Mouse (Mus musculus): ENCODE results near the gene Stradb. TPM values are rescaled to one million over a fixed set of nuclear protein-coding genes. Genes with fewer than 3 reads are reported as not detected.

Gene Stradb
- polyA plus RNA-seq (2012; rRNA removed) (15.9 and 18.6 TPM in 2 replicates), polyA plus RNA-seq (2014; fragmentation: Nextera tagmentation; extraction: Ambion mirVana) (21.6 and 22.3 TPM in 2 replicates)

DNA sequence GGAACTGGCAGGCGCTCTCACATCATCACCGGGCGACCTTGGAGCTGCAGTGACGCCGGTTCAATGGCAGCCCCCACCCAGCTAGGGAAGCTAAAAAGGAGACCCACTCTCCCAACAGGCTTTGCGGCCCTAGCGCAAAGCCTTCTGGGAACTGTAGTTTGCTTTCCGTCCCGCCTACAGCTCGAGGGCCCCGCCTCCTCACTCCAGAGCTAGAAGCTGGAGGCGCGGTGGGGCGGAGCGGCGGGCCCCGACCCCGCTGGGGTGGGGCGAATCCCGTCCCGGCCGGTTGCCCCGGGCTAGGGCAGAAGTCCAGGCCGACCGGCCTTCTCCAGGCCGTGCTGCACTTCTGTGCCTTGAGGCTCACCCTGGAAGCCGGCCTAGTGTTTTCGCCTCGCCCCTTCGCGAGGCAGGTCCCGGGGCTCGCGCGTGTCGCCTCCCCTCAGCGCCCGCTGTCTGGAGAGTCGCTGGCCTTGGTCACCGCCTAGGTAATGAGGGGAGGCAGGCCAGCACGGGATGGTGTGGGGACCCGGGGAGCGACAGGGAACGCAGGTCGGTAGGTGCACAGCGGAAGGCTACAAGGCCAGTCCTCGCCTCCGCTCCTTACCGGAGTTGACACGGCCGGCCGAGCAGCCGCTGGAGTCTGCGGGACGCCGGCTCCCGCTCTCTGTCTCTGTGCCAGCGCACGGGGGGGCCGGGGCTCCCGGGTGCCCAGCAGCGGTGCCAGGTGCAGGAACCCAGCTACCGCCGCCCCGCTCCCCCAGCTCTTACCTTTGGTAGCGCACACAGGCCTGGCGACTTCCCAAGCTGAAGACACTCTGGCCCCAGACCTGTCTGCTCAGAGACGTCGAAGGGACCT, at the start of gene Stradb, which contains the start of gene Trak2:
Stradb (plus strand) TSS at position 157 of the 856 bp plus-strand sequence.
Trak2 (minus strand) TSS at position 65 of the 856 bp plus-strand sequence.
- Histone ChIP-seq H3K4me2 (replicated peaks; ENCODE audit: low read depth, low read length, severe bottlenecking) (peak within 1 kb of the TSS; percentile 89), H3K4me1 (ENCODE audit: control insufficient read depth, insufficient read depth, low read length) (peaks cover 9% of the 10 kb centered on the region; the same call in 1 of the 2 replicates), H3K9ac (ENCODE audit: low read depth, low read length, severe bottlenecking) (peak within 1 kb of the TSS; percentile 82), H3K27ac (replicated peaks; ENCODE audit: low read depth, low read length) (peak within 1 kb of the TSS; percentile 58; the same call in 1 of the 2 replicates), H3K4me3 (replicated peaks; ENCODE audit: low read length) (peak within 1 kb of the TSS; percentile 85), H3K36me3 (ENCODE audit: control insufficient read depth, insufficient read depth, low read length) (peaks cover 5% of the 10 kb centered on the region; the same call in 1 of the 2 replicates), H3K9me3 (ENCODE audit: control insufficient read depth, low read length) (no peaks in the 10 kb centered on the region), H3K27me3 (ENCODE audit: control insufficient read depth, insufficient read depth, low read length) (no peaks in the 10 kb centered on the region)
- WGBS: 1% methylated on average over 51 of the region's 69 CpGs
- TF ChIP-seq POLR2A (IDR thresholded peaks at IDR 0.05; ENCODE audit: borderline replicate concordance, extremely low read depth, insufficient read depth, insufficient read length): peak; percentile 78; the same call in 1 of the 2 replicates
- peak; percentile 98 for DNase-seq (ENCODE audit: low spot score)
- ATAC-seq (ENCODE audit: low FRiP score, low read depth): peak; percentile 98

DNA sequence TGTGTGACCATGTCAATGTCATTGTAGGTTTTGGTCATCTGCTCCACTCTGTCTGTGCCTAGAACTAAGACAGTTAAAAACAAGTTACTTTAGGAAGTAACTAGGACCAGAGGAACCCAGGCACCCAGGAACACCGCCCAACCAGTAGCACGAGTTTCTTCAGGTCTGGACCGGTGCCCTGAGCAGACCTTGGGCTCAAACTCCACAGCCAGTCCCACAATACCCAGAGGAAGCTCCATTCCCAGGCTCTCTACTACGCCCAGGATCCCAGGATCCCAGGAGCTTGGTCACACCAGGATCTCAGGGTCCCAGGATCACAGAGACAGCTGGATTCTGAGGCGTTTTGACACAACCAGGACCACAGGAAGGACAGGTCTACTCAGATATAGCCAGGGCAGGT, 46.7 kb upstream of the Stradb start:
- no peak for TF ChIP-seq POLR2A (IDR thresholded peaks at IDR 0.05; ENCODE audit: borderline replicate concordance, extremely low read depth, insufficient read depth, insufficient read length)
- Histone ChIP-seq H3K9ac (ENCODE audit: low read depth, low read length, severe bottlenecking) (no peak overlapping the region), H3K4me1 (ENCODE audit: control insufficient read depth, insufficient read depth, low read length) (no peaks in the 10 kb centered on the region), H3K9me3 (ENCODE audit: control insufficient read depth, low read length) (peaks cover 7% of the 10 kb centered on the region; the same call in 1 of the 2 replicates), H3K4me3 (replicated peaks; ENCODE audit: low read length) (no peak overlapping the region), H3K36me3 (ENCODE audit: control insufficient read depth, insufficient read depth, low read length) (peaks cover 12% of the 10 kb centered on the region; the same call in 1 of the 2 replicates), H3K27me3 (ENCODE audit: control insufficient read depth, insufficient read depth, low read length) (no peaks in the 10 kb centered on the region), H3K27ac (replicated peaks; ENCODE audit: low read depth, low read length) (no peak overlapping the region), H3K4me2 (replicated peaks; ENCODE audit: low read depth, low read length, severe bottlenecking) (no peak overlapping the region)
- ATAC-seq (ENCODE audit: low FRiP score, low read depth) (no peak), DNase-seq (ENCODE audit: low spot score) (no peak)
- 92% methylated on average over 5 of the region's 5 CpGs for WGBS

DNA sequence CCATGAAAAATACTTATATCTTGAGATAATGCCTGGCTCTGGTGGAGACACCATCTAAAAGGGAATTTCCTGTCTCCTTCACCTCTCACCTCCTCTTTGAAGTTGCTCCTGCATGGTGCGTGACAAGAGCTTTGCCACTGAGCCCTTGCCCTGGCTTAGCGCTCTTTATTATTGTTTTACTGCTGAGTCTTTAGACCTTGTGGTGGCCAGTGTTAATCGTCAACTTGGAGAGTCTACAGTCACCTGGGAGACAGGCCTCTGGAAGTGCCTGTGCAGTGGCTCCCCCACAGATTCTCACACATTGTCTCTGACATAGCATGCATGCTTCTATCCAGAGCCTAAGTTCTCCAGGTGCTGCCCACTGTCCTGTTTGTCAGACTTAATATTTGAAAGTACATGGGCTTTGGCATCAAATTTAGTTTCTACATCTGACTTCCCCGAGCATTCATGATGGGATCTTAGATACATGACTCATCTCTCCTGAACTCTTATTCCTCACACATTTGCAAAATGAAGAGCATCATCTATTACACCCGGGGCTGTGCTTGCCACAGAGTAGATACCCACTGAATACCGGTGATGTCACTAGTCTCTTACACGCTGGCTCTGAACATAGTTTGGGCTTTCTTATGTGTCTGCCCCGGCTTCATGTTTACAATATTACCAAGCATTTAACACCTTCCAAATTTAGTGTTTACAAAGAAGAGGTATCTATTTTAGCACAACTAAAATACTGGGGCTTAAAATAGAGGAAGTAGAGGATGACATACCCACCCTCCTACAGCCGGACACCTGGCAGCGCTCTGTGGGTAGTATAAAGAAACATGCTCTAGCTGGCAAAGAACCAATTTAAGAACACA, 36.3 kb upstream of the Stradb start:
- Histone ChIP-seq H3K4me1 (ENCODE audit: control insufficient read depth, insufficient read depth, low read length) (no peaks in the 10 kb centered on the region), H3K4me2 (replicated peaks; ENCODE audit: low read depth, low read length, severe bottlenecking) (no peak overlapping the region), H3K9ac (ENCODE audit: low read depth, low read length, severe bottlenecking) (no peak overlapping the region), H3K4me3 (replicated peaks; ENCODE audit: low read length) (no peak overlapping the region), H3K27ac (replicated peaks; ENCODE audit: low read depth, low read length) (no peak overlapping the region), H3K27me3 (ENCODE audit: control insufficient read depth, insufficient read depth, low read length) (no peaks in the 10 kb centered on the region), H3K36me3 (ENCODE audit: control insufficient read depth, insufficient read depth, low read length) (peaks cover 4% of the 10 kb centered on the region; the same call in 1 of the 2 replicates), H3K9me3 (ENCODE audit: control insufficient read depth, low read length) (no peaks in the 10 kb centered on the region)
- 86% methylated on average over 10 of the region's 10 CpGs for WGBS
- ATAC-seq (ENCODE audit: low FRiP score, low read depth): no peak
- no peak for TF ChIP-seq POLR2A (IDR thresholded peaks at IDR 0.05; ENCODE audit: borderline replicate concordance, extremely low read depth, insufficient read depth, insufficient read length)
- DNase-seq (ENCODE audit: low spot score): no peak

DNA sequence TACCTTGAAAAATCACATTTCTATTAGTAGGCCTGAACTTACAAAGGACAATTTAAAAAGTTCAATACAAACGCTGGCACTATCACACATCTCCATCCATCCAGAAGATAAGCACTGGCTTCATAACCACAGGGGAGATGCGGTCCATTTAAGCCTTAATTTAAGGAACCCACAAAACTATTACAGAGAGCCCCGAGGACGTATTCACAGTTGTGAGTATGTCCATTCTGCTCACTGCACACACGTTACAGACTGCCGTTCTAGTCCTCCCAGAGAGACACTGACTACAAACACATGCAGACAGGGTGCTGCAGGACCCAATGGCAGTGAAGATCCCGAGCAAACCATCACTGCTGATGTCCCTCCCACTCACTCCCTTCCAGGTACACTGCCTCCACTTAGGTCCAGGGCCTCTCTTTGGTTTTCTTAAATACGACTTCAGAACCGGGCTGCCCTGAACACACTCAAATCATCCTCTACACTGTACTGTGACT, 35.7 kb upstream of the Stradb start:
- TF ChIP-seq POLR2A (IDR thresholded peaks at IDR 0.05; ENCODE audit: borderline replicate concordance, extremely low read depth, insufficient read depth, insufficient read length): no peak
- 94% methylated on average over 9 of the region's 9 CpGs for WGBS
- no peak for ATAC-seq (ENCODE audit: low FRiP score, low read depth)

DNA sequence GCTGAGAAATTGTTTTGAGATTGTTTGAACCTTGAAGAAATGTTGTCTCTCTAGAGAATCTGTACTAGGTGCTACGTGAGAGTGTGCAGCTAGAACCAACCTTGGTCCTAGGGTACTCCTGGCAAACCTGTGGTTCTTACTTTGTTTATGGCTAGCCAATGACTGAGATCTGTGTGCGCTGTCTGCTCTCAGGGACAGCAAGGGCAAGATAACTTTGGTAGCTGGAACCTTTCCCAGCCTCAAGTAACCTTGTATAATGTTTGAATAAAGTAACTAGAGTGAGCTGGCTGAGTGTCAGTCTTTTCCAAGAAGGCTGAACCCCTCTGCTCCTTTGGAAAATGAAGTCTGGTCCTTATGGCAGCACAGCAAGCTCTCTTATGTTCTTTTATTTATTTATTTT, 27.8 kb upstream of the Stradb start:
- Histone ChIP-seq H3K9me3 (ENCODE audit: control insufficient read depth, low read length) (no peaks in the 10 kb centered on the region), H3K9ac (ENCODE audit: low read depth, low read length, severe bottlenecking) (no peak overlapping the region), H3K27ac (replicated peaks; ENCODE audit: low read depth, low read length) (no peak overlapping the region), H3K36me3 (ENCODE audit: control insufficient read depth, insufficient read depth, low read length) (peaks cover 16% of the 10 kb centered on the region), H3K4me2 (replicated peaks; ENCODE audit: low read depth, low read length, severe bottlenecking) (no peak overlapping the region), H3K4me1 (ENCODE audit: control insufficient read depth, insufficient read depth, low read length) (no peaks in the 10 kb centered on the region; the same call in 1 of the 2 replicates), H3K4me3 (replicated peaks; ENCODE audit: low read length) (no peak overlapping the region), H3K27me3 (ENCODE audit: control insufficient read depth, insufficient read depth, low read length) (no peaks in the 10 kb centered on the region)
- DNase-seq (ENCODE audit: low spot score): no peak
- no peak for TF ChIP-seq POLR2A (IDR thresholded peaks at IDR 0.05; ENCODE audit: borderline replicate concordance, extremely low read depth, insufficient read depth, insufficient read length)
- no peak for ATAC-seq (ENCODE audit: low FRiP score, low read depth)
- WGBS: 98% methylated on average over 2 of the region's 2 CpGs

More for the DNA sequence above, 35.7 kb upstream of the Stradb start:
- H3K4me2 ChIP-seq (replicated peaks; ENCODE audit: low read depth, low read length, severe bottlenecking): no peak overlapping the region
- no peak overlapping the region for H3K4me3 ChIP-seq (replicated peaks; ENCODE audit: low read length)
- H3K27ac ChIP-seq (replicated peaks; ENCODE audit: low read depth, low read length): no peak overlapping the region
- no peak for DNase-seq (ENCODE audit: low spot score)
- peaks cover 4% of the 10 kb centered on the region; the same call in 1 of the 2 replicates for H3K36me3 ChIP-seq (ENCODE audit: control insufficient read depth, insufficient read depth, low read length)
- no peaks in the 10 kb centered on the region for H3K27me3 ChIP-seq (ENCODE audit: control insufficient read depth, insufficient read depth, low read length)
- H3K4me1 ChIP-seq (ENCODE audit: control insufficient read depth, insufficient read depth, low read length): no peaks in the 10 kb centered on the region
- H3K9ac ChIP-seq (ENCODE audit: low read depth, low read length, severe bottlenecking): no peak overlapping the region
- H3K9me3 ChIP-seq (ENCODE audit: control insufficient read depth, low read length): no peaks in the 10 kb centered on the region
